Mouse (Mus musculus): ENCODE data around the gene Zfp781. TPM values are rescaled to one million over a fixed set of nuclear protein-coding genes. Genes with fewer than 3 reads are reported as not detected.

Gene Zfp781
- 0.04 TPM in 1 of 2 replicates, not detected in the other for polyA plus RNA-seq (2012)

DNA sequence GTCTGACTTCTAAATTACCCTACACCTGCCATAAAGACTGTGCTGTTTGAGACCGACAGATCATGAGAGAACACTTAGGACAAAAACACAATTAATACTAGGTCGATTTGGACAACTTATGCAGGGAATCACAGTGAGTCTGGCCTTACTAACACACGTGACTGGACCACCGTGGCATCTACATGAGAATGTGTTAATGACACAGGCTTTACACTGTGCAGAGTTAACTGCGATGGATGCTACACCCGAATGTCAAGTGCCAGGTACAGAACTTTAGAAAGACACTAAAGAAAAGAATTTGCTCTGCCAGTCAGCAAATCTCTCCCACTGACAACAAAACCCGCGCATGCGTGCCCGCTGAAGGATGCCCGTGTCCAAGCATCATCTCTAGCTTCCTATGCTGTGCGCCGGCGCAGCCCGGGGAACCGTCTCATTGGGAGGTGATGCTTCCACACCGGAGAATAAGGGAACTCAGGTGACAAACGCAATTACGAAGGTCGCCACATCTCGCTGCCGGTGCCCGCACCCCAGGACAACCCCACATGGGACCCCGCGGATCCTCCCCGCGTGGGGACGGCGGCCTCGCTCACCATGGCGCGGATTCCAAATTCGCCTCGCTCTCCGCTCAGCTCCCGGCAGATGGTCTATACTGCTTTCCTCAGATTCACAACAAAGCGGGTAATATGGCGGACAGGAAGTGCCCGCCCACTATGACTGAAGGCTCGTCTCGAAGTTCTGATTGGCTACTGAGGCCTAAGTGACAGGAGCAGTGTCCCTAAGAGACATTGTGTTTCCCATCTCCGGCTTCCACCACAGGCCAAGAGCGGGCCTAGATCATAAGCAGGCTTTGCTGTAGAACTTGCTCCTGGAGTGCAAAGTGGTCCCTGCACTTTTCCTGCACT lies at the start of gene Zfp781:
TSS of gene Zfp781 (minus strand) at position 639 of the 902 bp plus-strand sequence.

DNA sequence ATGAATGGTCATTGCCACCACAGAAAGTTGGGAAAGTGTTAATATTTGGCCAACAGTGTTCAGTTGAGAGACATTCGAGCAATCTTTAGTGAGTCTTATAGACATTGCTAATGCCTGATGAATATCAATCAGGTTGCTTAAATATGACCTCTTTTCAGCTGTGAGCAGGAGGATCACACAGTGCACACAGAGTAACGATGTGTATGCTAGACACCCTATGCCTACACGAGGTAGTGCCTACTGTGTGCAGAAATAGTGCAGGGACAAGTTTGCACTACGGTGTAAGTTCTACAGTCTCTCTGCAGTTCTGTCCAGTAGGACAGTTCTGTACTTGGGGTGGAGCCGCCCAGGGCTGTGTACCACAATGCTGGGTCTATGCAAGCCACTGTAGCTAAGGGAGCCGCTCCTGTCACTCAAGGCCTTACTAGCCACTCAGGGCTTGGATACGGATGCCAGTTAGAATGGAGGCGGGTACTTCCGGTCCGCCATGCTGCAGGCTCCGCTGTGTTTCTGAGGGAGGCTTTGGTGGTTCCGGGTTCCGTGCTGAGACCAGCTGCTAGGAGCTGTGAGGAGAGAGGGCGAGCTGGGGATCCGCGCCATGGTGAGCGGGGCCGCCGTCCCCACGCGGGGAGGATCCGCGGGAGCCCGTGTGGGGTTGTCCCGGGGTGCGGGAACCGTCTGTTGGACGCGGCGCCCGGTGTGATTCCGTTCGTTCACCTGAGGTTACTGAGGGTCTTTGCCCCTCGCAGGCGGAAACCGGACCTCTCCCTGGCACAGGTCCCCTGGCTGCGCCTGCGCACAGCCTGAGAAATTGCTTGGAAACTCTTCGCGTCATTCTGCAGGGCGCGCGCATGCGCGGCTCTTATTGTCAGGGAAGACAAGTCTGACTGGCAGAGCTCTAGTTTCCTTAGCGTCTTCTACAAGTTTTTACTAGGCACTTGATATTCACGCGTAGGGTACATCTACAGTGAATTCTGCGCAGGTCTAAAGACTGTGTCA lies 66.6 kb downstream of the Zfp781 start, which contains the start of gene Gm32687:
TSS of gene Gm32687 (plus strand) at position 526 of the 999 bp plus-strand sequence.

Other genes with a start within 250 kb of the Zfp781 start
- 0.27 TPM in 1 of 2 replicates, not detected in the other for gene Zfp433, start 225.7 kb downstream of the Zfp781 start, polyA plus RNA-seq (2012)
- gene Gm3055, start 159.3 kb downstream of the Zfp781 start, polyA plus RNA-seq (2012) = 0.04 TPM in 1 of 2 replicates, not detected in the other
- not detected in 2 replicates for gene Gm4767, start 118.3 kb downstream of the Zfp781 start, polyA plus RNA-seq (2012)
- gene Gm32687, start 66.5 kb downstream of the Zfp781 start, polyA plus RNA-seq (2012) = 0.04 and 0.21 TPM in 2 replicates
- 0.16 and 0.22 TPM in 2 replicates for gene Zfp873, start 117.6 kb upstream of the Zfp781 start, polyA plus RNA-seq (2012)
- 0.03 TPM in 1 of 2 replicates, not detected in the other for gene BC024063, start 152.9 kb upstream of the Zfp781 start, polyA plus RNA-seq (2012)
- gene AU041133, start 197.5 kb upstream of the Zfp781 start, polyA plus RNA-seq (2012) = 0.17 TPM in 1 of 2 replicates, not detected in the other

All from megakaryocyte-erythroid progenitor cell, adult 5 weeks (primary cell).